10 mouse cellular contexts compared by ENCODE assay signal in genomic region chr15:71240647-71241351, GRCm38 (mm10).
A peak's percentile ranks its signal among the peaks of the same experiment; 100 is the strongest.
DNase-seq lines count a peak whose midpoint lies in the region; ATAC-seq and TF ChIP-seq lines count a peak whose summit lies in the region.
"Had no signal": no experiment of that assay in that cellular context is flagged by ENCODE, and none has a peak within 500 bp of the region (broad histone marks: within the 10 kb centered on the region; RNA-seq: fewer than 3 reads in every experiment).

No protein-coding gene starts in this region.

- no peak overlapping the region for H3K9ac ChIP-seq in intestine, embryonic 14.5 days (ENCODE audit: low read length)
- H3K9ac ChIP-seq in intestine, embryonic 16.5 days (ENCODE audit: low read depth, low read length): no peak overlapping the region
- no peak overlapping the region for H3K9ac ChIP-seq in forebrain, embryonic 12.5 days
- H3K9ac ChIP-seq in midbrain, postnatal 0 days (replicated peaks; ENCODE audit: low read length, poor library complexity, severe bottlenecking): no peak overlapping the region
- H3K9ac ChIP-seq: lung, embryonic 15.5 days had no signal

- no peak overlapping the region for H3K4me2 ChIP-seq in intestine, embryonic 14.5 days (ENCODE audit: low read length)
- no peak overlapping the region for H3K4me2 ChIP-seq in intestine, embryonic 16.5 days (ENCODE audit: low read depth, low read length)
- H3K4me2 ChIP-seq in forebrain, embryonic 12.5 days: no peak overlapping the region
- H3K4me2 ChIP-seq in midbrain, postnatal 0 days (ENCODE audit: low read depth, low read length, poor library complexity, severe bottlenecking): no peak overlapping the region
- H3K4me2 ChIP-seq: lung, embryonic 15.5 days had no signal

- no peaks in the 10 kb centered on the region for H3K27me3 ChIP-seq in intestine, embryonic 14.5 days (replicated peaks; ENCODE audit: control insufficient read depth, insufficient read depth, low read length)
- no peaks in the 10 kb centered on the region for H3K27me3 ChIP-seq in intestine, embryonic 16.5 days (replicated peaks; ENCODE audit: control insufficient read depth, insufficient read depth, low read length)
- H3K27me3 ChIP-seq in forebrain, embryonic 12.5 days: no peaks in the 10 kb centered on the region
- H3K27me3 ChIP-seq in hindbrain, embryonic 10.5 days (ENCODE audit: insufficient read depth, poor library complexity, severe bottlenecking): no peaks in the 10 kb centered on the region
- H3K27me3 ChIP-seq in midbrain, postnatal 0 days (ENCODE audit: insufficient read depth, low read length): no peaks in the 10 kb centered on the region
- H3K27me3 ChIP-seq: lung, embryonic 15.5 days had no signal

- no peak overlapping the region for H3K27ac ChIP-seq in intestine, embryonic 14.5 days (ENCODE audit: low read depth)
- H3K27ac ChIP-seq in intestine, embryonic 16.5 days (ENCODE audit: low read length): no peak overlapping the region
- H3K27ac ChIP-seq in forebrain, embryonic 12.5 days: no peak overlapping the region
- no peak overlapping the region for H3K27ac ChIP-seq in hindbrain, embryonic 10.5 days
- H3K27ac ChIP-seq in midbrain, postnatal 0 days (ENCODE audit: low read depth, low read length): no peak overlapping the region
- H3K27ac ChIP-seq: lung, embryonic 15.5 days had no signal

- H3K4me3 ChIP-seq in intestine, embryonic 14.5 days (ENCODE audit: low read depth, low read length): no peak overlapping the region
- H3K4me3 ChIP-seq in intestine, embryonic 16.5 days (ENCODE audit: low read length): no peak overlapping the region
- no peak overlapping the region for H3K4me3 ChIP-seq in forebrain, embryonic 12.5 days (replicated peaks)
- H3K4me3 ChIP-seq in hindbrain, embryonic 10.5 days: no peak overlapping the region
- H3K4me3 ChIP-seq in midbrain, postnatal 0 days (ENCODE audit: low read depth, low read length): no peak overlapping the region
- H3K4me3 ChIP-seq: lung, embryonic 15.5 days had no signal

- ATAC-seq in intestine, embryonic 14.5 days (replicated peaks; ENCODE audit: low FRiP score, low TSS enrichment, low read depth): no peak; the same call in 1 of the 2 replicates
- ATAC-seq in intestine, embryonic 16.5 days: no peak
- peak; percentile 85 for ATAC-seq in forebrain, embryonic 12.5 days (ENCODE audit: low FRiP score)
- peak; percentile 62; the same call in 1 of the 2 replicates for ATAC-seq in midbrain, postnatal 0 days (ENCODE audit: low FRiP score)

- H3K9me3 ChIP-seq in intestine, embryonic 14.5 days (ENCODE audit: control insufficient read depth, low read length): no peaks in the 10 kb centered on the region
- H3K9me3 ChIP-seq in intestine, embryonic 16.5 days (ENCODE audit: control insufficient read depth, low read length): no peaks in the 10 kb centered on the region
- no peaks in the 10 kb centered on the region for H3K9me3 ChIP-seq in forebrain, embryonic 12.5 days
- no peaks in the 10 kb centered on the region for H3K9me3 ChIP-seq in hindbrain, embryonic 10.5 days
- no peaks in the 10 kb centered on the region for H3K9me3 ChIP-seq in midbrain, postnatal 0 days (ENCODE audit: low read length)
- H3K9me3 ChIP-seq: lung, embryonic 15.5 days had no signal

- H3K36me3 ChIP-seq in intestine, embryonic 14.5 days (ENCODE audit: control insufficient read depth, insufficient read depth, low read length): no peaks in the 10 kb centered on the region
- no peaks in the 10 kb centered on the region for H3K36me3 ChIP-seq in intestine, embryonic 16.5 days (ENCODE audit: control insufficient read depth, insufficient read depth, low read length)
- H3K36me3 ChIP-seq in forebrain, embryonic 12.5 days (replicated peaks): no peaks in the 10 kb centered on the region
- no peaks in the 10 kb centered on the region for H3K36me3 ChIP-seq in hindbrain, embryonic 10.5 days
- no peaks in the 10 kb centered on the region for H3K36me3 ChIP-seq in midbrain, postnatal 0 days (ENCODE audit: insufficient read depth, low read length)
- H3K36me3 ChIP-seq: G1E; lung, embryonic 15.5 days had no signal

- DNase-seq in intestine, embryonic 14.5 days (ENCODE audit: low spot score): peak; percentile 92
- peak; percentile 10 for DNase-seq in c-Kit-positive CD71-negative TER-119-negative erythroid progenitor cells, embryonic 14.5 days (ENCODE audit: low read depth)
- DNase-seq in hindbrain, embryonic 10.5 days (ENCODE audit: low spot score): peak; percentile 79
- DNase-seq in left cerebral cortex, adult 18-20 months (ENCODE audit: low spot score in 2 of 2): peak; percentile 91 to 92
- DNase-seq in midbrain, postnatal 0 days (ENCODE audit: low spot score): peak; percentile 91
- peak; percentile 33 for DNase-seq in testis, postnatal 14 days (ENCODE audit: low spot score)

- WGBS in intestine, embryonic 14.5 days: 51% methylated on average over 9 of the region's 9 CpGs
- 43% methylated on average over 9 of the region's 9 CpGs for WGBS in intestine, embryonic 16.5 days
- 39% methylated on average over 9 of the region's 9 CpGs for WGBS in forebrain, embryonic 12.5 days
- 47% methylated on average over 9 of the region's 9 CpGs for WGBS in hindbrain, embryonic 10.5 days
- 35% methylated on average over 9 of the region's 9 CpGs for WGBS in midbrain, postnatal 0 days

- peak; percentile 91 for TF ChIP-seq CTCF in midbrain, postnatal 0 days (IDR thresholded peaks at IDR 0.05)

- H3K4me1 ChIP-seq in intestine, embryonic 14.5 days (replicated peaks; ENCODE audit: control insufficient read depth, insufficient read depth, low read length): no peaks in the 10 kb centered on the region
- H3K4me1 ChIP-seq in intestine, embryonic 16.5 days (ENCODE audit: control insufficient read depth, insufficient read depth, low read length): no peaks in the 10 kb centered on the region
- H3K4me1 ChIP-seq in forebrain, embryonic 12.5 days: no peaks in the 10 kb centered on the region
- no peaks in the 10 kb centered on the region for H3K4me1 ChIP-seq in hindbrain, embryonic 10.5 days (replicated peaks)
- no peaks in the 10 kb centered on the region for H3K4me1 ChIP-seq in midbrain, postnatal 0 days (ENCODE audit: insufficient read depth, low read length)
- H3K4me1 ChIP-seq: lung, embryonic 15.5 days had no signal

Comparison
In these comparisons a context has a peak if more than half of its experiments do, and no peak if none do; other contexts are left out.
1. ATAC-seq: peak in forebrain, embryonic 12.5 days (single experiment) and midbrain, postnatal 0 days (single experiment); none in intestine, embryonic 14.5 days (single experiment) and intestine, embryonic 16.5 days (single experiment).
2. DNase-seq: peak in every context shown above with its lines; median percentile 92 in intestine, embryonic 14.5 days; 92 in left cerebral cortex, adult 18-20 months; 91 in midbrain, postnatal 0 days; 79 in hindbrain, embryonic 10.5 days; 33 in testis, postnatal 14 days; 10 in c-Kit-positive CD71-negative TER-119-negative erythroid progenitor cells, embryonic 14.5 days.